Mouse (Mus musculus): ENCODE results near the gene Ndrg4. TPM values are rescaled to one million over a fixed set of nuclear protein-coding genes. Genes with fewer than 3 reads are reported as not detected.

The Ndrg4 gene
- polyA plus RNA-seq, 1 experiment: 1.2 TPM

GRCm38 (mm10) chr8:95655831-95656230, 20.9 kb upstream of the Ndrg4 start:
- no peaks in the 10 kb centered on the region for H3K4me1 ChIP-seq (ENCODE audit: control insufficient read depth, insufficient read depth, insufficient read length)
- no peak for DNase-seq (ENCODE audit: low read depth in 1 of 2, low spot score in 2 of 2)
- WGBS: 88% methylated on average over 7 of the region's 7 CpGs

DNA sequence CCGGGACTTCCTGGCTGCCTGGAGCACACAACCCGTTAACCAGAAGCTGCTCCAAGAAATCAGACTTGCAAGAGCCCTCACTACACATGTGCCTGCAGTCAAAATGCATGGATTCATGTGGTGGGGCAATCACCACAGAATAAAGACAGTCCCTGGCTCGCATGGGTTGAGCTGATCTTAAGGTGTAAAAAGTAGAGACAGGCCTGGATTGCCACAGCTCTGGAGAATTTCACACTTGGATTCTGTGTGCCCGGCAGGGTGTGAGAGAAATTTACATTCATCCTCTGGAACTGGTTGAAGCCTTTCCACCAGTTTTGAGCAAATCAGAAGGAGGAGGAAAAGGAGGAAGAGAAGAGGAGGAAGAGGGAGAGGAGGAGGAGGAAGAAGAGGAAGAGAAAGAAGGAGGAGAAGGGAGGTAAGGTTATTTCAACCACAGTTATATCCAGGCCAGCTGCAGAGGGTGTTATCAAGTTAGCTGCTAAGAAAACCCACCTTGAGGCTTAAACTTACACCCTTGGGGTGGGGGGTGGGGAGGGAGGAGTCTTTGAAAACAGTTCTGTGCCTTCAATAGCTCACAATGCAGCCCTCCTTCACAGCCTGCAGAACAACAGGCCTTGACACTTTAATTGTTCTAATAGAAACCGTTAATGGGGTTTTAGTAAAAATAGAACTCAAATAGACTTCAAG, 20.3 kb upstream of the Ndrg4 start:
- whole genome bisulfite sequencing: 83% methylated on average over 5 of the region's 5 CpGs
- DNase-seq (ENCODE audit: low read depth in 1 of 2, low spot score in 2 of 2): no peak
- Histone ChIP-seq H3K4me3 (ENCODE audit: extremely low read depth, insufficient read depth, insufficient read length) (no peak overlapping the region), H3K27me3 (ENCODE audit: control insufficient read depth, insufficient read depth, low read length) (no peaks in the 10 kb centered on the region), H3K27ac (ENCODE audit: insufficient read depth, low read length) (no peak overlapping the region), H3K36me3 (ENCODE audit: control insufficient read depth, insufficient read depth, low read length) (no peaks in the 10 kb centered on the region), H3K4me1 (ENCODE audit: control insufficient read depth, insufficient read depth, insufficient read length) (no peaks in the 10 kb centered on the region)
- no peak for TF ChIP-seq POLR2A (IDR thresholded peaks at IDR 0.05; ENCODE audit: low read depth, low read length)
- no peak for TF ChIP-seq CTCF (IDR thresholded peaks at IDR 0.05; ENCODE audit: extremely low read depth, insufficient read depth, insufficient read length, insufficient replicate concordance)

More at GRCm38 (mm10) chr8:95655831-95656230, 20.9 kb upstream of the Ndrg4 start:
- Histone ChIP-seq H3K27ac (ENCODE audit: insufficient read depth, low read length) (no peak overlapping the region), H3K36me3 (ENCODE audit: control insufficient read depth, insufficient read depth, low read length) (no peaks in the 10 kb centered on the region), H3K27me3 (ENCODE audit: control insufficient read depth, insufficient read depth, low read length) (no peaks in the 10 kb centered on the region), H3K4me3 (ENCODE audit: extremely low read depth, insufficient read depth, insufficient read length) (no peak overlapping the region)
- TF ChIP-seq POLR2A (IDR thresholded peaks at IDR 0.05; ENCODE audit: low read depth, low read length): no peak
- no peak for TF ChIP-seq CTCF (IDR thresholded peaks at IDR 0.05; ENCODE audit: extremely low read depth, insufficient read depth, insufficient read length, insufficient replicate concordance)

- no peak overlapping the region for H3K4me3 ChIP-seq (ENCODE audit: extremely low read depth, insufficient read depth, insufficient read length)
- TF ChIP-seq CTCF (IDR thresholded peaks at IDR 0.05; ENCODE audit: extremely low read depth, insufficient read depth, insufficient read length, insufficient replicate concordance) (no peak), POLR2A (IDR thresholded peaks at IDR 0.05; ENCODE audit: low read depth, low read length) (no peak)
- DNase-seq (ENCODE audit: low read depth in 1 of 2, low spot score in 2 of 2): no peak
- no peaks in the 10 kb centered on the region for H3K4me1 ChIP-seq (ENCODE audit: control insufficient read depth, insufficient read depth, insufficient read length)
- no peaks in the 10 kb centered on the region for H3K27me3 ChIP-seq (ENCODE audit: control insufficient read depth, insufficient read depth, low read length)
- H3K27ac ChIP-seq (ENCODE audit: insufficient read depth, low read length): no peak overlapping the region
- WGBS: 56% methylated on average over 2 of the region's 2 CpGs
- no peaks in the 10 kb centered on the region for H3K36me3 ChIP-seq (ENCODE audit: control insufficient read depth, insufficient read depth, low read length)
Observed at GRCm38 (mm10) chr8:95657523-95657922, 19.3 kb upstream of the Ndrg4 start.

DNA sequence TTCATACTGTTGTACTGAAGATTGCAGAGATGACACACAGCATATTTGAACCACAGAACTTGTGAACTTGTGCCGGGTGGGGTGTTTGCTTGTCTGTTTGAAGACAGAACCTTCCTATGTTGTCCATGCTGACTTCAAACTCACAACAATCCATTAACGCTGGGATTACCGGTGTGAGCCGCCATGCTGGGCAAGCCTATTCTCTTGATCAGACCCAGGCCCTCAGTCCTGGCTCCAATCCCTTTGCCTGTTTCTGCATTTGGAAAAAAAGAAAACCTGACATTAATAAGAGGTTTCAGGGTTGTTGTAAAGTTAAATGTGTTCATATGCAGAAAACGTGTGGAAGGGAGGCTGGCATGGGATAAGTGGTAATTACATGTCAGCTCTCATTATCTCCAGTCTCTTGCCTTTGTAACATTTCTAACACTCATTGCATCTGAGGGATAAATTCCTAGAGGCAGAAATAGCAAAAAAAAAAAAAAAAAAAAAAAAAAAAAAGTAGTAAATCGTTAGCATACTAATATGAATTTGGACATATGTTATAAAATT, 16.4 kb upstream of the Ndrg4 start:
- Histone ChIP-seq H3K4me3 (ENCODE audit: extremely low read depth, insufficient read depth, insufficient read length) (no peak overlapping the region), H3K36me3 (ENCODE audit: control insufficient read depth, insufficient read depth, low read length) (no peaks in the 10 kb centered on the region), H3K4me1 (ENCODE audit: control insufficient read depth, insufficient read depth, insufficient read length) (no peaks in the 10 kb centered on the region), H3K27me3 (ENCODE audit: control insufficient read depth, insufficient read depth, low read length) (no peaks in the 10 kb centered on the region), H3K27ac (ENCODE audit: insufficient read depth, low read length) (no peak overlapping the region)
- TF ChIP-seq CTCF (IDR thresholded peaks at IDR 0.05; ENCODE audit: extremely low read depth, insufficient read depth, insufficient read length, insufficient replicate concordance): no peak
- TF ChIP-seq POLR2A (IDR thresholded peaks at IDR 0.05; ENCODE audit: low read depth, low read length): no peak
- WGBS: 84% methylated on average over 6 of the region's 6 CpGs
- no peak for DNase-seq (ENCODE audit: low read depth in 1 of 2, low spot score in 2 of 2)

- H3K36me3 ChIP-seq (ENCODE audit: control insufficient read depth, insufficient read depth, low read length): no peaks in the 10 kb centered on the region
- 72% methylated on average over 8 of the region's 8 CpGs for WGBS
- TF ChIP-seq CTCF (IDR thresholded peaks at IDR 0.05; ENCODE audit: extremely low read depth, insufficient read depth, insufficient read length, insufficient replicate concordance): no peak
- no peak for TF ChIP-seq POLR2A (IDR thresholded peaks at IDR 0.05; ENCODE audit: low read depth, low read length)
Observed at GRCm38 (mm10) chr8:95661085-95661484, 15.7 kb upstream of the Ndrg4 start.

GRCm38 (mm10) chr8:95661575-95661974, 15.2 kb upstream of the Ndrg4 start:
- Histone ChIP-seq H3K4me1 (ENCODE audit: control insufficient read depth, insufficient read depth, insufficient read length) (no peaks in the 10 kb centered on the region), H3K36me3 (ENCODE audit: control insufficient read depth, insufficient read depth, low read length) (no peaks in the 10 kb centered on the region), H3K27me3 (ENCODE audit: control insufficient read depth, insufficient read depth, low read length) (no peaks in the 10 kb centered on the region), H3K27ac (ENCODE audit: insufficient read depth, low read length) (no peak overlapping the region), H3K4me3 (ENCODE audit: extremely low read depth, insufficient read depth, insufficient read length) (no peak overlapping the region)
- 85% methylated on average over 6 of the region's 6 CpGs for WGBS
- DNase-seq (ENCODE audit: low read depth in 1 of 2, low spot score in 2 of 2): no peak
- TF ChIP-seq CTCF (IDR thresholded peaks at IDR 0.05; ENCODE audit: extremely low read depth, insufficient read depth, insufficient read length, insufficient replicate concordance) (no peak), POLR2A (IDR thresholded peaks at IDR 0.05; ENCODE audit: low read depth, low read length) (no peak)

More at GRCm38 (mm10) chr8:95661085-95661484, 15.7 kb upstream of the Ndrg4 start:
- Histone ChIP-seq H3K4me1 (ENCODE audit: control insufficient read depth, insufficient read depth, insufficient read length) (no peaks in the 10 kb centered on the region), H3K4me3 (ENCODE audit: extremely low read depth, insufficient read depth, insufficient read length) (no peak overlapping the region), H3K27me3 (ENCODE audit: control insufficient read depth, insufficient read depth, low read length) (no peaks in the 10 kb centered on the region), H3K27ac (ENCODE audit: insufficient read depth, low read length) (no peak overlapping the region)
- DNase-seq (ENCODE audit: low read depth in 1 of 2, low spot score in 2 of 2): no peak
